Mouse (Mus musculus) MEL (cell line): ENCODE results near the gene Edrf1. TPM values are rescaled to one million over a fixed set of nuclear protein-coding genes. Genes with fewer than 3 reads are reported as not detected.

Experiments used
- DNase-seq: peaks from one replicate; pipeline ENCODE4 v3.0.0; 2011; ENCODE audit warnings: low read depth, low spot score
- H3K27ac ChIP-seq: 2 replicates; pipeline ENCODE4 v1.5.1; 2012; ENCODE audit warnings: low read depth, mild to moderate bottlenecking, control low read depth, low read length, moderate library complexity; ENCODE audit not compliant: control insufficient read depth
- H3K27me3 ChIP-seq, 2 experiments: fragments of 150-350 bp in 1 of 2; sonication (generic) in 1 of 2; 2 replicates each; pipeline ENCODE4 v1.6.1; 2012; ENCODE audit warnings: low read length in 2 of 2, mild to moderate bottlenecking in 2 of 2, improper control_type of control experiment in 1 of 2, moderate library complexity in 1 of 2; ENCODE audit not compliant: insufficient read depth in 2 of 2, control insufficient read depth in 1 of 2
- H3K36me3 ChIP-seq, 2 experiments: 2 replicates each; pipeline ENCODE4 v1.6.1; 2012 to 2014; ENCODE audit warnings: low read length in 2 of 2, improper control_type of control experiment in 1 of 2, inconsistent platforms in 1 of 2, mild to moderate bottlenecking in 1 of 2; ENCODE audit not compliant: insufficient read depth in 2 of 2, control insufficient read depth in 1 of 2
- H3K4me1 ChIP-seq, 2 experiments: fragments of 150-350 bp in 1 of 2; sonication (generic) in 1 of 2; 2 replicates each; pipeline ENCODE4 v1.6.1; 2012; ENCODE audit warnings: low read length in 2 of 2, improper control_type of control experiment in 1 of 2, mild to moderate bottlenecking in 1 of 2; ENCODE audit not compliant: insufficient read depth in 2 of 2, control insufficient read depth in 1 of 2
- H3K4me3 ChIP-seq, 2 experiments: fragments of 150-350 bp in 1 of 2; sonication (generic) in 1 of 2; 2 replicates each; pipeline ENCODE4 v1.5.1; 2012; ENCODE audit warnings: low read depth in 2 of 2, low read length in 2 of 2, mild to moderate bottlenecking in 2 of 2, moderate library complexity in 2 of 2, control low read depth in 1 of 2, improper control_type of control experiment in 1 of 2; ENCODE audit not compliant: control insufficient read depth in 1 of 2, insufficient read depth in 1 of 2
- H3K79me2 ChIP-seq: 2 replicates; pipeline ENCODE4 v1.6.1; 2012; ENCODE audit warnings: mild to moderate bottlenecking, low read length, moderate library complexity; ENCODE audit not compliant: control insufficient read depth, poor library complexity, insufficient read depth
- H3K9ac ChIP-seq: 2 replicates; pipeline ENCODE4 v1.6.1; 2012; ENCODE audit warnings: low read depth, mild to moderate bottlenecking, control low read depth, low read length, moderate library complexity; ENCODE audit not compliant: control insufficient read depth, poor library complexity, severe bottlenecking
- H3K9me3 ChIP-seq: fragments of 150-350 bp; sonication (generic); replicated peaks from 2 replicates; pipeline ENCODE4 v1.6.1; 2012; ENCODE audit warnings: mild to moderate bottlenecking, low read length, improper control_type of control experiment, moderate library complexity; ENCODE audit not compliant: insufficient read depth
- BHLHE40 ChIP-seq: IDR thresholded peaks from 2 replicates; pipeline ENCODE4 v1.6.1; 2012; ENCODE audit warnings: low read depth, mild to moderate bottlenecking, inconsistent platforms, low read length, improper control_type of control experiment, borderline replicate concordance
- CHD2 ChIP-seq: IDR thresholded peaks from 2 replicates; pipeline ENCODE4 v1.6.1; 2011; ENCODE audit warnings: low read length, improper control_type of control experiment
- CTCF ChIP-seq, 3 experiments: IDR thresholded peaks in 2 of 3; conservative IDR thresholded peaks in 1 of 3; 2 replicates each; pipeline ENCODE4 v1.5.1; 2011 to 2012; ENCODE audit warnings: low read length in 3 of 3, low read depth in 2 of 3, mild to moderate bottlenecking in 2 of 3, improper control_type of control experiment in 1 of 3, inconsistent platforms in 1 of 3, mixed read lengths in 1 of 3, moderate library complexity in 1 of 3; ENCODE audit not compliant: control insufficient read depth in 1 of 3, insufficient read depth in 1 of 3, poor library complexity in 1 of 3, severe bottlenecking in 1 of 3
- E2F4 ChIP-seq: IDR thresholded peaks from 2 replicates; pipeline ENCODE4 v1.6.1; 2011; ENCODE audit warnings: low read depth, low read length, improper control_type of control experiment, borderline replicate concordance
- ELF1 ChIP-seq: IDR thresholded peaks from 2 replicates; pipeline ENCODE4 v1.6.1; 2014; ENCODE audit warnings: low read depth, mild to moderate bottlenecking, inconsistent platforms, low read length, improper control_type of control experiment, moderate library complexity
- ETS1 ChIP-seq: IDR thresholded peaks from 2 replicates; pipeline ENCODE4 v1.6.1; 2012; ENCODE audit warnings: low read depth, mild to moderate bottlenecking, inconsistent platforms, low read length, improper control_type of control experiment, moderate library complexity
- GATA1 ChIP-seq: IDR thresholded peaks from 2 replicates; pipeline ENCODE4 v1.6.1; 2011; ENCODE audit warnings: low read depth, low read length, improper control_type of control experiment
- KAT2A ChIP-seq: conservative IDR thresholded peaks from 2 replicates; pipeline ENCODE4 v1.6.1; 2012; ENCODE audit warnings: low read depth, low read length, improper control_type of control experiment, inconsistent platforms
- MEF2A ChIP-seq: IDR thresholded peaks from 2 replicates; pipeline ENCODE4 v1.6.1; 2014; ENCODE audit warnings: low read depth, mild to moderate bottlenecking, inconsistent platforms, low read length, improper control_type of control experiment; ENCODE audit not compliant: poor library complexity, insufficient replicate concordance, severe bottlenecking; ENCODE audit errors: extremely low read depth
- MYC ChIP-seq: IDR thresholded peaks from 2 replicates; pipeline ENCODE4 v1.6.1; 2011; ENCODE audit warnings: low read depth, mild to moderate bottlenecking, low read length, improper control_type of control experiment, moderate library complexity
- POLR2A ChIP-seq, 2 experiments: IDR thresholded peaks; 2 replicates each; pipeline ENCODE4 v1.6.1; 2011 to 2012; ENCODE audit warnings: low read length in 2 of 2, mild to moderate bottlenecking in 2 of 2, control low read depth in 1 of 2, improper control_type of control experiment in 1 of 2, low read depth in 1 of 2, moderate library complexity in 1 of 2; ENCODE audit not compliant: control insufficient read depth in 1 of 2, insufficient read depth in 1 of 2, poor library complexity in 1 of 2
- POLR2AphosphoS5 ChIP-seq: IDR thresholded peaks from 2 replicates; pipeline ENCODE4 v1.6.1; 2012; ENCODE audit warnings: low read depth, borderline replicate concordance, mild to moderate bottlenecking, inconsistent platforms, low read length, moderate library complexity, mixed read lengths
- RAD21 ChIP-seq: IDR thresholded peaks from 2 replicates; pipeline ENCODE4 v1.6.1; 2011; ENCODE audit warnings: mild to moderate bottlenecking, low read depth, low read length, improper control_type of control experiment
- SIN3A ChIP-seq: IDR thresholded peaks from 2 replicates; pipeline ENCODE4 v1.6.1; 2012; ENCODE audit warnings: low read length, improper control_type of control experiment, inconsistent platforms
- TAL1 ChIP-seq: IDR thresholded peaks from 2 replicates; pipeline ENCODE4 v1.6.1; 2012; ENCODE audit warnings: mild to moderate bottlenecking, inconsistent platforms, low read length, moderate library complexity, mixed read lengths
- TCF12 ChIP-seq: IDR thresholded peaks from 2 replicates; pipeline ENCODE4 v1.6.1; 2014; ENCODE audit warnings: low read depth, mild to moderate bottlenecking, inconsistent platforms, low read length, improper control_type of control experiment, moderate library complexity
- USF1 ChIP-seq: IDR thresholded peaks from 2 replicates; pipeline ENCODE4 v1.6.1; 2014; ENCODE audit warnings: low read depth, mild to moderate bottlenecking, inconsistent platforms, low read length, improper control_type of control experiment, moderate library complexity
- USF2 ChIP-seq, 2 experiments: IDR thresholded peaks; 2 replicates each; pipeline ENCODE4 v1.6.1; 2011 to 2012; ENCODE audit warnings: improper control_type of control experiment in 2 of 2, low read length in 2 of 2, borderline replicate concordance in 1 of 2, inconsistent platforms in 1 of 2, low read depth in 1 of 2, mild to moderate bottlenecking in 1 of 2; ENCODE audit not compliant: insufficient read depth in 1 of 2
- ZKSCAN1 ChIP-seq: IDR thresholded peaks from 2 replicates; pipeline ENCODE4 v1.6.1; 2012; ENCODE audit warnings: low read depth, mild to moderate bottlenecking, inconsistent platforms, low read length, improper control_type of control experiment, moderate library complexity
- ZMIZ1 ChIP-seq: IDR thresholded peaks from 2 replicates; pipeline ENCODE4 v1.6.1; 2012; ENCODE audit warnings: low read depth, mild to moderate bottlenecking, inconsistent platforms, low read length, improper control_type of control experiment, moderate library complexity
- polyA plus RNA-seq, 2 experiments: library from polyadenylated mRNA; stranded (reverse) in 1 of 2; unstranded in 1 of 2; fragments of >175 nt in 1 of 2; fragments of >200 nt in 1 of 2; gene quantifications; 2 replicates each; pipeline versions ENCODE4 v1.2.1 to v1.2.4; 2012; ENCODE audit warnings: low replicate concordance in 2 of 2, low read depth in 1 of 2; ENCODE audit not compliant: insufficient read length in 2 of 2, insufficient read depth in 1 of 2, missing spikeins in 1 of 2
- total RNA-seq: library from RNA; depleted of rRNA; stranded (reverse); fragments of 300-350 nt; gene quantifications from 2 replicates; pipeline ENCODE4 v1.2.3, GENCODE M21; 2012

The Edrf1 gene
- total and polyA plus RNA-seq, 3 experiments = 17.8 to 104 (median 28.1) TPM

DNA sequence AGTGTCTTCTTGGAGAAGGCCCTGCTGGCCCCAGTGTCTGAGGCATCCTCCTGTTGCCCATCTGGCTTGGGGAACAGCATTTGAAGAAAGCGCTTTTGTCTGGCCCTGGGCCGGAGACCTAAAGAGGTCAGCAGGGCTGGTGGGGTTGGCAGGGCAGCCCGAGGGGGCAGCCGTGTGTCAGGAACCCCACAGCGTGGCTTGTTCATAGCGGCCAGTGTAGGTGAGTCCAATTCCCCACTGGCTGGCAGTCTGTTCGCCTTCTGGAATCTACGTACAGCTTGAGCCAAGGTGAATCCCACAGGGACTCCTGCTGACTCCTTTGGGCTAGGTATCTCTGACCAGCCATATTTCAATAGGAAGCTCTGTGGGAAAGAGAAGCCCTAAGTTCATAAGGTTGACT, 41.4 kb downstream of the Edrf1 start:
- no peak overlapping the region for H3K4me3 ChIP-seq
- TF ChIP-seq MYC (no peak), TAL1 (no peak), MEF2A (no peak), CTCF (IDR thresholded peaks at IDR 0.05 in 2 of 3, conservative IDR thresholded peaks at IDR 0.05 in 1 of 3; ENCODE audit: control insufficient read depth in 1 of 3, insufficient read depth in 1 of 3, low read depth in 2 of 3, low read length in 3 of 3, poor library complexity in 1 of 3, severe bottlenecking in 1 of 3) (no peak), ZMIZ1 (no peak), POLR2AphosphoS5 (no peak), ETS1 (no peak), POLR2A (IDR thresholded peaks at IDR 0.05; ENCODE audit: control insufficient read depth in 1 of 2, insufficient read depth in 1 of 2, low read depth in 1 of 2, low read length in 2 of 2, poor library complexity in 1 of 2) (no peak), RAD21 (no peak), USF2 (IDR thresholded peaks at IDR 0.05; ENCODE audit: borderline replicate concordance in 1 of 2, insufficient read depth in 1 of 2, low read depth in 1 of 2, low read length in 2 of 2) (no peak), ZKSCAN1 (no peak), CHD2 (no peak), SIN3A (no peak), BHLHE40 (no peak)
- TF ChIP-seq, all 39 proteins: peak for 0

DNA sequence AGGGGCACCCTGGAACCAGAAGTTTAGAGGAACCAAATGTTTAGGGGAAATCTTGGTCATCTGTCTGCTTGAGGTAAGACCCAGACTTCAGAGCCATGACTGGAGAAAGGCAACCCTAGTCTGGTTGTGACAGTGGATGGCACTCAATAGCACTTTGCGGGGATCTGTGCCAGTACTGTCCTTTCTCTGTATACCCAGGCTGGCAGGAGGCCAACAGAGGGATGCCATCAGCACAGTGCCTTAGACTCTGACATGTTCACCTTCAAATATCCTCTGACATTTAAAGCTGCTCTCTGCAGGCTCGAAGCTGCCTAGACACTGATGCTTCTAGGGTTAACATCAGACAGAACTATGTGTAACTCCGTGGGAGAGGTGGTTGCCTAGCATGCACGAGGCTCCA, 42.1 kb downstream of the Edrf1 start:
- TF ChIP-seq ELF1 = no peak
- TF ChIP-seq MEF2A = no peak
- TF ChIP-seq TAL1 = no peak
- TF ChIP-seq E2F4 = no peak
- TF ChIP-seq TCF12 = no peak
- no peak for TF ChIP-seq KAT2A
- TF ChIP-seq GATA1 = no peak
- no peak for TF ChIP-seq CHD2
- no peak for TF ChIP-seq POLR2AphosphoS5
- no peak for TF ChIP-seq USF1
- TF ChIP-seq, all 39 proteins: peak for 0
- Histone ChIP-seq H3K27me3 (no peaks in the 10 kb centered on the region), H3K9me3 (no peaks in the 10 kb centered on the region), H3K27ac (no peak overlapping the region), H3K9ac (no peak overlapping the region), H3K79me2 (no peaks in the 10 kb centered on the region), H3K4me3 (no peak overlapping the region), H3K4me1 (no peaks in the 10 kb centered on the region), H3K36me3 (no peaks in the 10 kb centered on the region)
- DNase-seq = no peak

More for the DNA sequence above, 41.4 kb downstream of the Edrf1 start:
- no peak overlapping the region for H3K27ac ChIP-seq
- no peak overlapping the region for H3K9ac ChIP-seq
- H3K9me3 ChIP-seq = no peaks in the 10 kb centered on the region
- H3K4me1 ChIP-seq = no peaks in the 10 kb centered on the region
- H3K27me3 ChIP-seq = no peaks in the 10 kb centered on the region
- no peaks in the 10 kb centered on the region for H3K36me3 ChIP-seq
- no peak for DNase-seq
- H3K79me2 ChIP-seq = no peaks in the 10 kb centered on the region
